Mouse (Mus musculus): ENCODE data around the gene Emd. TPM values are rescaled to one million over a fixed set of nuclear protein-coding genes. Genes with fewer than 3 reads are reported as not detected.
"Not testable (repeated sequence)": the region's sequence is repeated elsewhere in the genome, so short reads cannot be mapped to it uniquely, and the experiment has no call there.

Gene Emd
- 21.7 and 25.7 TPM in 2 replicates for polyA plus RNA-seq (2015; fragmentation: Nextera tagmentation; extraction: Ambion mirVana)

DNA sequence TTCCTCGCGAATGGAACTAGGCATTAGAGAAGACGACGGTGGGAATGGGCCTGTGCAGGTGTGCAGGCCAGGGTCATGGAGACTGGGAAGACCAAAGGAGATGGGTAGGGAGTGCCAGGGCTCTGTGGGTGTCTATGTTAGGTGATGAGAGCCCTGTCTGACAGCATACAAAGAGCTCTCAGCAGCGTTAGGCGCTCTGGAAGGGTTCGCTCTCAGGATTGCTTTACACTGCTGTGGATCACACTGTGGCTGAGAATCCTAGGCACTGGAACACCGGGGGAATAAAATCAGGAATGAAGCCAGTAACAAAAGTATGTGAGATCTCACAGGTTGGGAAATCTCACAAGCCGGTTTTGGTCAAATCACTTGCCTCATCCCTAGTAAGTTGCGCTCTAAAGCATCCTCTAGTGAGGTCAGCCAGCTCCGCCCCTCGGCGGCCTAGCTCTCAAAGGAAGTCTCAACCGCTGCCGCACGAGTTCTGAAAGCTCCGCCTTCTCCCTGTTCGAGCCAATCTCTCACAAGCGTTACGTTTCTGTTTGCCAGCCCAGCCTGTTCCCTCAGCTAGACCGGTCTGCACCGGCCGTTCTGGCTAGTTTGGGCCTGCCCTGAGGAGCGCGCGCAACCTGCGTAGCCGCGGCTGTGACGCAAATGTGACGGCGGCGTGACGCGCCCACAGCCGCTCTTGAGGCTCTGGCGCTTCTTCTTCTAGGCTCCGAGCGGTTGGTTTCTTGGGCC, at the start of gene Emd:
Emd (plus strand) TSS at position 535 of the 735 bp plus-strand sequence.
- WGBS: 33% methylated on average over 39 of the region's 39 CpGs
- Histone ChIP-seq H3K27me3 (replicated peaks) (no peaks in the 10 kb centered on the region), H3K4me1 (replicated peaks) (no peaks in the 10 kb centered on the region), H3K9me3 (no peaks in the 10 kb centered on the region), H3K4me3 (replicated peaks) (peak within 1 kb of the TSS; percentile 49), H3K27ac (peak within 1 kb of the TSS; percentile 89), H3K36me3 (no peaks in the 10 kb centered on the region), H3K4me2 (replicated peaks) (peak within 1 kb of the TSS; percentile 61), H3K9ac (peak within 1 kb of the TSS; percentile 56)
- ATAC-seq: peak; percentile 97

DNA sequence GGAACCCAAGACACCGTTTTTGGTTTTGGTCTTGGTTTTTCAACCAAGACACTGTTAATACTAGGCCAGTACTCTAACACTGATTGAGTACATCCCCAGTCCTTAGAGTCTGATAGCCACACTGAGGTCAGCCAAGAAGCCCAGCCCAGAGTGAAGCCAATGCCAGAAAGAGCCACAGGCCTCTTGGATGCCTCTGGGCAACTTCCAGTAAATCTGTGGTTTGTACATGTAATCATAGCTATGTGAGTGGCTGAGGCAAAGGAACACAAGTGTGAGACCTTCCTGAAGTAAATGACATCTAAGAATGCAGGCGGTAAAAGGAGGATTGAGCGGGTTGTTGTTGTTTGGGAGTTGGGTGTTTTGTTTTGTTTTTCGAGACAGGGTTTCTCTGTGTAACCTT, 36.0 kb upstream of the Emd start:
- Histone ChIP-seq H3K27me3 (replicated peaks) (no peaks in the 10 kb centered on the region), H3K9me3 (no peaks in the 10 kb centered on the region), H3K27ac (no peak overlapping the region), H3K4me1 (replicated peaks) (no peaks in the 10 kb centered on the region), H3K36me3 (no peaks in the 10 kb centered on the region), H3K4me2 (replicated peaks) (no peak overlapping the region), H3K9ac (no peak overlapping the region), H3K4me3 (replicated peaks) (no peak overlapping the region)
- ATAC-seq: no peak
- WGBS: 90% methylated on average over 4 of the region's 4 CpGs

DNA sequence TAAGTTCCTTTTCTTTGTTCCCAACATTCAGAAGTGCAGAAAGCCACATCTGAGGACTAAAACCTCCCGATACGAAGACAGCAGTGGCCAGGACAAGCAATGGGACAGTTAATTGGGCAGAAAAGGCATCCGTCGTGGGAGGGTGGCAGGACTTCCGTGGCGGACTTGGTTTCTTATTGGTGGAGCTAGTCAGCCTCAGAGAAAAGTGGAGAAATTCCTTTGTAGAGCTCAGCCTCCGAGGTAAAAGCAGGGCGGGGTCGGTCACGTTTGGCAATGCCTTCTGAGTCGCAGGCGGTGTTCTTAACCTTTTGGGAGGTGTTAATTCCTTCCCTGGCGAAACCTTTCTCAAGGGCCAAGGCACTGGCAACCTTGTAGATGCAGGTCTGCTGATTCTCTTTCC, 35.0 kb upstream of the Emd start:
- Histone ChIP-seq H3K9ac (no peak overlapping the region), H3K4me3 (replicated peaks) (no peak overlapping the region), H3K4me1 (replicated peaks) (no peaks in the 10 kb centered on the region), H3K36me3 (no peaks in the 10 kb centered on the region), H3K27me3 (replicated peaks) (no peaks in the 10 kb centered on the region), H3K27ac (no peak overlapping the region), H3K9me3 (no peaks in the 10 kb centered on the region), H3K4me2 (replicated peaks) (no peak overlapping the region)
- no peak for ATAC-seq
- 50% methylated on average over 13 of the region's 13 CpGs for WGBS

DNA sequence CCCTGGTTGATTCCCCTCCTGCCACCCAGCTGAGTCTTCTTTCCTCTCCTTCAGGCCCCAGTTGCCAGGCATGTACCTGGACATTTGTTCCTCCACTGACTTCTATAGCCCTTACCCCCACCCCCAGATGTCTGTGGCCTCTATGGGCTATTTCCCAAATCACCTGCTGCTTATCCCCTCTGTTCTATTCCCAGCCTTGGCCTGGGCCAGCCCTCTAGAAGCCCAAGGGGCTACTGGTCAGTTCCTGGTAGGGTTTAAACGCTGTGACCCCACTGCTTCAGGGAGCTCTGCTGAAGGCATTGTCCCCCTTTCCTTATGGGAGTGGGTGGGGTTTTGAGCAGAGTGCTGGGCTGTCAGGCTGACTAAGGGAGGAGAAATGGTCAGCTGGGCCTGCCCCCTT, 34.4 kb upstream of the Emd start:
- H3K27ac ChIP-seq; H3K4me3 ChIP-seq (replicated peaks); H3K9me3 ChIP-seq; ATAC-seq; H3K4me2 ChIP-seq (replicated peaks); H3K9ac ChIP-seq; H3K27me3 ChIP-seq (replicated peaks); H3K36me3 ChIP-seq; H3K4me1 ChIP-seq (replicated peaks): not testable (repeated sequence)
- 48% methylated on average over 1 of the region's 1 CpGs for WGBS

DNA sequence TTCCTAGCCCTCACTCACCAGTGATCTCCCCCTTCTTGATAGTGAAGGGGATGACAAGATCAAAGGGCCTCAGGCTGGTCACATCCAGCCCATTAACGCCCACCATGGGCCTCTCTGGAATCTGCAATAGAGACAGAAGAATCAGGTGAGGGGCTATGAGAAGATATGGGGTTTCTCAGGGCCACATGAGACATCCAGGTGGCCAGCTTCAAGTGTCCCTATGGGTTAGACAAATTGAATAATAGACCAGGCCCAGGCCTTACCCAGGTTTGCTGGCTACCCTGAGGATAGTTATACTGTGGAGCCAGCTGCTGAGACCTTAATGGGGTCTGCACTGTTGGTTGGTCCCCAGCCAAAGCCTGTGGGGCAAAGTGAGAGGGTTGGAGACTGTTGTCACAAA, 24.4 kb upstream of the Emd start:
- H3K9ac ChIP-seq: no peak overlapping the region

DNA sequence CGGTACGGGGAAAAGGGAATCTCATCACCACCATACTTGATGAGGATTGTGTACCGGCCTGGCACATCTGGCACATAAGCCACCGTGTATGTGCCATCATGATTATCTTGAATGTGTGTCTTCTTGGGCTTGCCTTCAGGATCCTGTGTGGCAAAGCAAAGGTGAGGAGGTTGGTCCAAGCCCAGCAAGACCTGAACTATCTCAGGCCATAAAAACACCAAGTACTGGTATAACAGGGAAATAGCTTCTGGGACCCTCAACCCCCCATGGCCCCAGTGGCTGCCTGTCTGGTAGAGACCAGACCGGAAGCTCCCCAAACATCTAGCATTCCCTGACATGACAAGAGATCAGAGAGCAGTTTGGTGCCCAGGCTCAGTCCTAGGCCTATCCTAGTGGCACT, 21.3 kb upstream of the Emd start:
- Histone ChIP-seq H3K36me3 (peaks cover 17% of the 10 kb centered on the region), H3K4me3 (replicated peaks) (no peak overlapping the region), H3K4me2 (replicated peaks) (no peak overlapping the region), H3K27ac (no peak overlapping the region), H3K4me1 (replicated peaks) (no peaks in the 10 kb centered on the region), H3K27me3 (replicated peaks) (no peaks in the 10 kb centered on the region), H3K9me3 (no peaks in the 10 kb centered on the region), H3K9ac (no peak overlapping the region)
- ATAC-seq: no peak
- WGBS: 91% methylated on average over 5 of the region's 5 CpGs

More for the DNA sequence above, 24.4 kb upstream of the Emd start:
- Histone ChIP-seq H3K36me3 (peaks cover 9% of the 10 kb centered on the region), H3K4me2 (replicated peaks) (no peak overlapping the region), H3K27ac (no peak overlapping the region), H3K27me3 (replicated peaks) (no peaks in the 10 kb centered on the region), H3K9me3 (no peaks in the 10 kb centered on the region), H3K4me1 (replicated peaks) (no peaks in the 10 kb centered on the region), H3K4me3 (replicated peaks) (no peak overlapping the region)
- WGBS: 80% methylated on average over 1 of the region's 1 CpGs
- ATAC-seq: no peak

DNA sequence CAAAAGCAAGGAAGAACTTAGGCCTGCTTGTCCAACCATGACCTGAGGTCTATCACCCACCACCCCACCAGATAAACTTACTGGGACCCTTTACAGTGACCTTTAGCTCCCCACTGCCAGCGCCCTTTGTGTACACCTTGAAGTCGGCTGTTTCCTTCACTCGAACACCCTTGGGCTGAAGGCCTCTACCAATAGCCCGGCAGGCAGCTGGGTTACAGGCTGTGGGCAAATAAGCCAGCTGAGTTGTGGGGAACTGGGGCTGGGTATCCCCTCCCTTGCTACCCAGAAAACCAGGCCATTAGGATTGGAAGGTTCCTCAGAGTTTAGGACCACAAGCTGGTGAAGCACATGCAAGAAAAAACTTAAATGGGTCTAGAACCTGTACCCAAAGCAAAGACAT, 14.2 kb upstream of the Emd start:
- Histone ChIP-seq H3K9me3 (no peaks in the 10 kb centered on the region), H3K9ac (no peak overlapping the region), H3K27me3 (replicated peaks) (no peaks in the 10 kb centered on the region), H3K36me3 (peaks cover 12% of the 10 kb centered on the region; the same call in 1 of the 2 replicates), H3K27ac (no peak overlapping the region), H3K4me2 (replicated peaks) (no peak overlapping the region), H3K4me3 (replicated peaks) (no peak overlapping the region), H3K4me1 (replicated peaks) (no peaks in the 10 kb centered on the region)
- WGBS: 91% methylated on average over 4 of the region's 4 CpGs
- ATAC-seq: no peak

DNA sequence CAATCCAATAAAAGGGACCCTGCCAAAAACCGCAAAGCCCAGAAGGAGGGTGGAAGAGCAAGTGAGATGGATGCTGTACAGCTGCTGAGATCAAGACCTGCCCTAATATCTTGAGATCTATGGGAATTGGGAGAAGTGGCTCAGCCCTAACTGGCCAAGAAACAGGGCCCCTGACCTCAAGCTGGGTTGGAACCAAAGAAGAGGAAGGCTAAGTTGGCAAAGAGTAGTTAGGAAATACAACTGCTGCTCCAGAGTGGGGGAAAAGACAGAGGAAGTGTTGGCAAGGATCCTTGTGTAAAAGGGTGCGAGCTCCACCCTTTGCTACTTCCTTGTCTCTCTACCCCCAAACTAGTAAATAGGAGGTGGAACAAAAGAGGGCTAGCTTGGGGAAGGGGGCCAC, 11.1 kb upstream of the Emd start:
- WGBS: 78% methylated on average over 2 of the region's 2 CpGs
- ATAC-seq: no peak
- Histone ChIP-seq H3K4me1 (replicated peaks) (no peaks in the 10 kb centered on the region), H3K4me2 (replicated peaks) (peak overlapping the region; percentile 55), H3K36me3 (peaks cover 3% of the 10 kb centered on the region; the same call in 1 of the 2 replicates), H3K9me3 (no peaks in the 10 kb centered on the region), H3K27me3 (replicated peaks) (no peaks in the 10 kb centered on the region), H3K27ac (no peak overlapping the region), H3K4me3 (replicated peaks) (peak overlapping the region; percentile 49), H3K9ac (0 out of 2 replicates have a peak overlapping the region, but pooled peaks have one; percentile 10)

DNA sequence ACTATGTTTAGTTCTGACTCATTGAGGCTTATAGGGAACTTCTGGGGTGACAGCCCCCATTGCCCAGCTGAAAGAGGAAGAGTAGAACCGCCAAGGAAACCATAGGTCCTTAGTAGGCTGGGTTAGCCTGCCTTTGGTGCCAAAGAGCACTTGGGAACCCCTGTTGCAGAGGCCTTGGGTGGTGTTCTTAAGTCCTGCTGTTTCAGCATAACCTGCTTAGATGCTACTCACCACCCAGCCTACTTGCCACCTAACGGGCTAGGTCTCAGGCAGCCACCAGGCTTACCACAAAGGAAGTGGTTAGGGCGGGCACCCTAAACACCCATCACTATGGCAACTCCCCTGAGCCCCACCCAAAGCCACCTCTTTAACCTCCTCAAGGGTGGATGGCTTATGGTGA, 10.7 kb upstream of the Emd start:
- no peaks in the 10 kb centered on the region for H3K9me3 ChIP-seq
- H3K27ac ChIP-seq: no peak overlapping the region
- peak overlapping the region; percentile 55 for H3K4me2 ChIP-seq (replicated peaks)
- 0 out of 2 replicates have a peak overlapping the region, but pooled peaks have one; percentile 10 for H3K9ac ChIP-seq
- 73% methylated on average over 3 of the region's 3 CpGs for WGBS
- H3K4me3 ChIP-seq (replicated peaks): peak overlapping the region; percentile 49
- no peak for ATAC-seq
- no peaks in the 10 kb centered on the region for H3K4me1 ChIP-seq (replicated peaks)
- H3K36me3 ChIP-seq: peaks cover 3% of the 10 kb centered on the region; the same call in 1 of the 2 replicates
- H3K27me3 ChIP-seq (replicated peaks): no peaks in the 10 kb centered on the region

DNA sequence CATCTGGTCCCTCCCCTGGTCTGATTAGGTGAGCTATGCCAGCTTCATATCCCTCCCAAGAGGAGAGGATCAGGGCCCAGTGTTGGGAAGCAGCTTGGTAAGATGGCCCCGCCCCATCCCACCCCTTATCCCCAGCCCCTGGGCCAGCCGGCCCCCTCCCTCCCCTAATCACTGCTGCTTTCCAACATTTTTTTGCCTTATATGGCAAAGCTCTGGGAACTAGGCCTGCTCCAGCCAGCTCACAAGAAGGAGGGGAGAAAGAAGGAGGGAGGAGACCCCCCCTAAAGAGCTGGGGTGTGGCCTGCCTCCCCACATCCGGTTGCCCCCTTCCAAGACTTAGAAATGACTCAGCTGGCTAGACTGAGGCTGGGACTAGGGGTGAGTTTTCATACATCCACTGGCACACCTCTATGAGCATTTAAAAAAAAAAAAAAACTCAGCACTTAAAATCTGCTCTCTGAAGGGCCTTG, 9.8 kb upstream of the Emd start:
- H3K36me3 ChIP-seq: 0 out of 2 replicates have a peak, but pooled peaks cover 3% of the 10 kb centered on the region
- peak; percentile 55 for ATAC-seq
- H3K4me3 ChIP-seq (replicated peaks): peak overlapping the region; percentile 49
- no peaks in the 10 kb centered on the region for H3K4me1 ChIP-seq (replicated peaks)
- peak overlapping the region; percentile 73 for H3K27ac ChIP-seq
- WGBS: 37% methylated on average over 3 of the region's 3 CpGs
- H3K27me3 ChIP-seq (replicated peaks): no peaks in the 10 kb centered on the region
- H3K9me3 ChIP-seq: no peaks in the 10 kb centered on the region
- H3K4me2 ChIP-seq (replicated peaks): peak overlapping the region; percentile 55
- H3K9ac ChIP-seq: peak overlapping the region; percentile 58; the same call in 1 of the 2 replicates

DNA sequence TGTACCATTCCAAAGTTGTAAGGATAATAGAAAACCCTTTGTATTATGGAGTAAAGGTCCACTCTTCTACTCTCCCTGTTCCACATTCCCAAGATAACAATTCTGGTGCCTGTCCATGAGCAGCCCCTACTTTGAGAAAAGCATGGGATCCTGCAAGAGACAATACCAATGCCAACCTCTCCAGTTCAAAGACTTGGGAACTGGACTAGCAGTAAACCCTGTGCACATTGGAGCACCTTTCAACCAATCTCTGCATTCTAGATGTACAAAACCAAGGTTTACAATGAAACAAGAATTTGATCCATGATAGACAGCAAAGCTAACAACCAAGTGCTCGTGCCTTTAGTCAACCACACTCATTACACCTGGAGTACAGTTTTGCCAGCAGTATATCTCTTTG, 9.4 kb upstream of the Emd start:
- no peaks in the 10 kb centered on the region for H3K4me1 ChIP-seq (replicated peaks)
- peak overlapping the region; percentile 58 for H3K9ac ChIP-seq
- WGBS: 21% methylated on average over 1 of the region's 1 CpGs
- H3K4me3 ChIP-seq (replicated peaks): peak overlapping the region; percentile 49
- no peaks in the 10 kb centered on the region for H3K27me3 ChIP-seq (replicated peaks)
- 0 out of 2 replicates have a peak, but pooled peaks cover 3% of the 10 kb centered on the region for H3K36me3 ChIP-seq
- ATAC-seq: no peak
- peak overlapping the region; percentile 55 for H3K4me2 ChIP-seq (replicated peaks)
- no peaks in the 10 kb centered on the region for H3K9me3 ChIP-seq
- H3K27ac ChIP-seq: peak overlapping the region; percentile 73

DNA sequence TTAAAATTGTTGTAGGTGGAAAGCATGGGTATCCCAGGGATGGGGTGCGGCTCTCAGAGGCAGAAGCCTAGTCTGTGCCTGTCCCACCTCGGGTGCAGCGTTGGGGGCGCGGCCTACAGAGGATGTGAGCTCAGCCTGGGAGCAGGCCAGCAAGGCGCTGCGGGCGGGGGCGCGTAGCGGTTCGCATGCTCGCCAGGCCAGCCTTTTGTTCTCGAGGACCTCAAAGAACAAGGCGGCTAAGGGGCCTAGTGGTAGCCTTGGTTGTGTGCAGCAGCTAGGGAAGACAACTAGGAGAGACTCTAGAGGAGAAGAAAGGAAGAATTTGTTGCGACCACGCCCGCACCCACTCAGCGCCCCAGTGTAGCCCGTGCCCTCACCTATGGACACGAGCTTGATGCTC, 8.8 kb upstream of the Emd start:
- Histone ChIP-seq H3K9me3 (no peaks in the 10 kb centered on the region), H3K4me3 (replicated peaks) (peak overlapping the region; percentile 49), H3K4me1 (replicated peaks) (no peaks in the 10 kb centered on the region), H3K27me3 (replicated peaks) (no peaks in the 10 kb centered on the region), H3K9ac (peak overlapping the region; percentile 58), H3K4me2 (replicated peaks) (peak overlapping the region; percentile 55), H3K36me3 (0 out of 2 replicates have a peak, but pooled peaks cover 3% of the 10 kb centered on the region), H3K27ac (peak overlapping the region; percentile 73)
- ATAC-seq: 0 out of 2 replicates have a peak, but pooled peaks have one; percentile 15
- WGBS: 17% methylated on average over 21 of the region's 21 CpGs

Measured in intestine, embryonic 15.5 days (tissue).